Mouse (Mus musculus) liver, embryonic 14.5 days (tissue): ENCODE measurements around the gene Trim2. TPM values are rescaled to one million over a fixed set of nuclear protein-coding genes. Genes with fewer than 3 reads are reported as not detected.

ENCODE experiments used
- ATAC-seq: fragments of 200-750 bp; cut with Nextera tagmentation; 2 replicates; pipeline ENCODE4 v1.8.0; 2017; ENCODE audit warnings: moderate number of reproducible peaks, mild to moderate bottlenecking, moderate library complexity; ENCODE audit not compliant: insufficient read depth
- DNase-seq, 3 experiments: peaks; one replicate each; pipeline ENCODE4 v3.0.0-alpha.2; 2012 to 2013; ENCODE audit warnings: low read depth in 3 of 3, low spot score in 3 of 3
- H3K27ac ChIP-seq: fragments of 300-500 bp; sonication (generic); 2 replicates; pipeline ENCODE4 v1.5.1; 2014; ENCODE audit warnings: moderate library complexity, mild to moderate bottlenecking, control low read depth, inconsistent platforms
- H3K27me3 ChIP-seq: fragments of 300-500 bp; sonication (generic); 2 replicates; pipeline ENCODE4 v1.6.1; 2014; ENCODE audit warnings: mild to moderate bottlenecking, low read length, moderate library complexity; ENCODE audit not compliant: control insufficient read depth, insufficient read depth
- H3K36me3 ChIP-seq: fragments of 300-500 bp; sonication (generic); replicated peaks from 2 replicates; pipeline ENCODE4 v1.6.1; 2014; ENCODE audit warnings: low read depth; ENCODE audit not compliant: control insufficient read depth, insufficient read depth
- H3K4me1 ChIP-seq, 2 experiments: fragments of 200-500 bp in 1 of 2; fragments of 300-500 bp in 1 of 2; sonication (generic) in 1 of 2; replicated peaks; 2 replicates each; pipeline ENCODE4 v1.6.1; 2012 to 2014; ENCODE audit warnings: antibody characterized with exemption in 1 of 2, inconsistent platforms in 1 of 2, low read length in 1 of 2; ENCODE audit not compliant: control insufficient read depth in 2 of 2, insufficient read depth in 2 of 2
- H3K4me2 ChIP-seq: fragments of 300-500 bp; sonication (generic); 2 replicates; pipeline ENCODE4 v1.6.1; 2014; ENCODE audit warnings: low read depth, mild to moderate bottlenecking, control low read depth, moderate library complexity
- H3K4me3 ChIP-seq, 2 experiments: fragments of 200-500 bp in 1 of 2; fragments of 300-500 bp in 1 of 2; sonication (generic) in 1 of 2; 2 replicates each; pipeline ENCODE4 v1.5.1; 2012 to 2014; ENCODE audit warnings: low read depth in 2 of 2, low read length in 2 of 2, mild to moderate bottlenecking in 2 of 2, control low read depth in 1 of 2, inconsistent platforms in 1 of 2, moderate library complexity in 1 of 2; ENCODE audit not compliant: insufficient read depth in 1 of 2
- H3K9ac ChIP-seq: fragments of 300-500 bp; sonication (generic); replicated peaks from 2 replicates; pipeline ENCODE4 v1.6.1; 2014; ENCODE audit warnings: mild to moderate bottlenecking, control low read depth, moderate library complexity
- H3K9me3 ChIP-seq: fragments of 300-500 bp; sonication (generic); 2 replicates; pipeline ENCODE4 v1.6.1; 2016; ENCODE audit warnings: low read length, mixed read lengths; ENCODE audit not compliant: control insufficient read depth
- CTCF ChIP-seq: IDR thresholded peaks from 2 replicates; pipeline ENCODE4 v1.5.1; 2016; ENCODE audit warnings: antibody characterized with exemption, low read depth, control low read depth
- EP300 ChIP-seq: IDR thresholded peaks from 2 replicates; pipeline ENCODE4 v1.6.1; 2016; ENCODE audit warnings: antibody characterized with exemption, low read depth
- WGBS: fragments of 180-500 bp; shearing (Covaris S2); extraction: QIAGEN DNeasy Blood & Tissue Kit; methylation state at CpG from one replicate; pipeline ENCODE4 v1.1.7; 2014; ENCODE audit not compliant: insufficient replicate concordance; 5-methylcytosine and 5-hydroxymethylcytosine counted together
- polyA plus RNA-seq, 2 experiments: library from polyadenylated mRNA; depleted of rRNA in 1 of 2; stranded (reverse) in 1 of 2; unstranded in 1 of 2; fragments of >200 nt; fragmentation: Nextera tagmentation in 1 of 2; extraction: Ambion mirVana in 1 of 2; gene quantifications; 2 replicates each; pipeline versions ENCODE4 v1.2.1 to v1.2.3; 2012 to 2014

The Trim2 gene
- polyA plus RNA-seq, 2 experiments, result 2.5 to 3.5 TPM

DNA sequence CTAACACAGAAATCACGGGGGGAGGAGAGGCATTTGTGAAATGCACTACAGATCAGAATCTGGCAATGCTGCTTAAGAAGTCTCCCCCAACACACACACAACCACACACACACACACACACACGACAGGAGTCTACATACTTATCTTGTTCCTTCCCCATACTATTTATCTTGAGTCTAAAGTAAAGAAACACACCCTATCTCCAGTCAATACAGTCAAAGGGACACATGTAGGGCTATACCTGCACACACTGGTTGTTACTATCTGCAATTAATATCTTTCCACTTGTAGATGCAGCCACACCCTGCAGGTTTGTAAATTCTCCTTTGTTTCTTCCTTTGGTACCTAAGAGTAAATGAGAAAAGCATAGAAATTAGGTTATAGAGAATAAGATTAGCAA is 128.8 kb downstream of the Trim2 start:
- peaks cover 0 to 2% of the 10 kb centered on the region in 2 experiments; a peak in 1 of 4 replicates for H3K4me1 ChIP-seq
- ATAC-seq, result no peak
- no peak overlapping the region for H3K4me2 ChIP-seq

DNA sequence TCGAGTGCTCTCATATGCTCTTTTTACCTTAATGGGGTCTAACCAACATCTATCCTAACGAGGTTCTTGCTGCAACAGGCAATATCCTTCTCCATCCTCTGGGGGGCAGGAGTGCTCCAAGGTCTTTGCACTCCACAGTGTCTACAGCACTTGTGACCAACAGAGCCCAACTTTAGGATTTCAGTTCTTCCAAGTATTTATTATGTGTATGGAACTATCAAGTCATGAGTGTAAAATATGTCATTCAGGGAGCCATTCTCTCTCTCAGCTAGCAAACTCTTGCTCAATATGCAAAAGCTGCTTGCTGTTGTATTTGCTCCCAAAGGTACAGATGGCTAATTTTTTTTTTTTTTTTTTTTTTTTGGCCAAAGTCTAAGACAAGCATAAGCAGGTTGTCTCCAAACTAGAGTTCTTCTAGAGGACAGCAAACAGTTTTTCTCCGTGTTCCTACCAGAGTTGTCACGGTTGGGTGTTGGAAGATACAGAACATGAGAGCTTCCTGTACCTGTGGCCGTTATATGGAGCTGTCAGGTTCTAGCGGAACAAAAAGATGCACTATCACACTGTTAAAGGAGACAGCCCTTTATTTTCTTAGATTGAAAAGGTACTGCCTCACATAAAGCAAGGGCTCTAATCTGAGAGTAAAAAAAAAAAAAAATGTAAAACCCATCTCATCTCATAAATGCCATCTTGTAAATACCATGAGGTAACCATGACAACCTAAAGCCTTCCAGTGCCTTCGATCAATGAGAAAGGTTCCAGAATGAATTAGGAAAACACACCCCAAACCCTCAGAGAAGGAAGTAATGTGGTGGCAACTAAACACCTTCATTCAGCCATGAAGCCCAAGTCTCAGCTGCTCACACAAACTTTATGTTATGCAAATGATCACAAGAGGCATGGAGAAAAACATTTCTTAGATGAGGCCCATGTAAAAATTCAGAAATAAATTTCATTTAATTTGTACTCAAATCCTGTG is 131.1 kb downstream of the Trim2 start:
- WGBS, result 45% methylated on average over 7 of the region's 7 CpGs
- H3K27ac ChIP-seq, result no peak overlapping the region

More for the DNA sequence above, 128.8 kb downstream of the Trim2 start:
- Histone ChIP-seq H3K36me3 (no peaks in the 10 kb centered on the region), H3K4me3 (no peak overlapping the region), H3K27me3 (no peaks in the 10 kb centered on the region), H3K9ac (no peak overlapping the region), H3K9me3 (no peaks in the 10 kb centered on the region), H3K27ac (no peak overlapping the region)
- 34% methylated on average over 2 of the region's 2 CpGs for WGBS
- TF ChIP-seq EP300 (no peak), CTCF (no peak)
- no peak for DNase-seq

DNA sequence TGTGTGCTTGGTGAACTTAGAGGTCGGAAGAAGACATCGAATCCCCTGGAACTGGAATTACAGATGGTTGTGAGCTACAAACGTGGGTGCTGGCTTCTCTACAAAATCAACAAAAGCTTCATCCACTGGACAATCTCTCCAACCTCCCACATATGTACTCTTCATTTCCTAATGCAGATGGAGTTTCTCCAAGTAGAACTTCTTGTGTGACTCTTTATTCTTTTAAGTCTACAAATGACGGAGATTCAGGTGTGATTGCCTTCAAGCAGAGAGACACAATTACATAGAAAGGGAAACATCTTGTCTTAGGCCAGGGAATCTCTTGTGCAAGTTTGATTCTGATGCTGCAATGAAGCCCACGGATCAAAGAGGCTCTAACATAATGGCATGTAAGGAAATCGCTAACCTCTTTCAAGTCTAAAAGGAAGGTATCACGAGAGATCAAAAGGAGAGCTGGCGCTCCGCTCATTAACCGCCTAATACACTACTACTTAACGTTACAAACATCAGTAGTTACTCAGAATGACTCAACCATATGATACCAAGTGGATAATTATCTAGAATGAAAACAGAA is 133.0 kb downstream of the Trim2 start, which contains the start of gene Gm6525:
Gm6525 (plus strand) TSS at position 524 of the 574 bp plus-strand sequence.
- DNase-seq, result no peak
- Histone ChIP-seq H3K27me3 (no peaks in the 10 kb centered on the region), H3K4me2 (no peak within 1 kb of the TSS), H3K9ac (no peak within 1 kb of the TSS), H3K4me1 (no peaks in the 10 kb centered on the region), H3K9me3 (no peaks in the 10 kb centered on the region), H3K36me3 (no peaks in the 10 kb centered on the region), H3K4me3 (no peak within 1 kb of the TSS), H3K27ac (no peak within 1 kb of the TSS)
- TF ChIP-seq EP300 (no peak), CTCF (no peak)
- WGBS, result 77% methylated on average over 11 of the region's 11 CpGs
- no peak for ATAC-seq

More for the DNA sequence above, 131.1 kb downstream of the Trim2 start:
- Histone ChIP-seq H3K9ac (no peak overlapping the region), H3K27me3 (no peaks in the 10 kb centered on the region), H3K9me3 (no peaks in the 10 kb centered on the region), H3K4me3 (no peak overlapping the region), H3K4me1 (no peaks in the 10 kb centered on the region), H3K4me2 (no peak overlapping the region), H3K36me3 (no peaks in the 10 kb centered on the region)
- peak; percentile 12 to 19 (median 17) for DNase-seq
- ATAC-seq, result no peak
- no peak for TF ChIP-seq EP300
- peak; percentile 76 for TF ChIP-seq CTCF

DNA sequence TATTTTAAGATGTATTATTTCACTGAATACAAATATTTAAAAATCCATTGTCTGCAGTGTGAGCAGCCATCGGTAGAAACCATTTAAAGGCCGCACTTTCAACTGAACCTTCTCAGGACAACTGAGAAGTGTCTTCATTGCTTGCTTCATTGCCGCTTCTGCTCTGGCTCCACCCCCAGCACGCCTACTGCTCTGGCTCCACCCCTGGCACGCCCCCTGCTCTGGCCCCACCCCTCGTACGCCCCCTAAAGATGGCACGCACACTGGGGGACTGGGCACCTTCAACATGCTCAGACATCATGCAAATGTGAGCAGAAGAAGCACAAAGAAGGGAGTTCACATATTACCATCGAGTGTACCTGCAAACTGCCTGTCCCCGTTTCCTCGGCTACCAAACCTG is 134.3 kb downstream of the Trim2 start:
- Histone ChIP-seq H3K36me3 (no peaks in the 10 kb centered on the region), H3K27me3 (no peaks in the 10 kb centered on the region), H3K4me3 (no peak overlapping the region), H3K4me2 (no peak overlapping the region; the same call in 1 of the 2 replicates), H3K9ac (no peak overlapping the region), H3K27ac (no peak overlapping the region), H3K9me3 (no peaks in the 10 kb centered on the region), H3K4me1 (no peaks in the 10 kb centered on the region)
- DNase-seq (no peak), ATAC-seq (no peak)
- TF ChIP-seq CTCF (no peak), EP300 (no peak)
- 26% methylated on average over 11 of the region's 11 CpGs for WGBS
